Mouse (Mus musculus) forebrain, embryonic 16.5 days (tissue): Measurements from ENCODE around the gene Actrt2. TPM values are rescaled to one million over a fixed set of nuclear protein-coding genes. Genes with fewer than 3 reads are reported as not detected.

Experiments used
- ATAC-seq: fragments of 200-750 bp; cut with Nextera tagmentation; 2 replicates; pipeline ENCODE4 v1.8.0; 2017; ENCODE audit warnings: mild to moderate bottlenecking, moderate library complexity
- H3K27ac ChIP-seq: fragments of 300-500 bp; sonication (generic); 2 replicates; pipeline ENCODE4 v1.5.1; 2014; ENCODE audit warnings: low read length, control low read depth
- H3K27me3 ChIP-seq: fragments of 300-500 bp; sonication (generic); replicated peaks from 2 replicates; pipeline ENCODE4 v1.6.1; 2014; ENCODE audit warnings: low read length; ENCODE audit not compliant: control insufficient read depth, insufficient read depth
- H3K36me3 ChIP-seq: fragments of 300-500 bp; sonication (generic); 2 replicates; pipeline ENCODE4 v1.6.1; 2014; ENCODE audit not compliant: control insufficient read depth, insufficient read depth
- H3K4me1 ChIP-seq: fragments of 300-500 bp; sonication (generic); replicated peaks from 2 replicates; pipeline ENCODE4 v1.6.1; 2014; ENCODE audit warnings: low read length; ENCODE audit not compliant: control insufficient read depth, insufficient read depth
- H3K4me2 ChIP-seq: fragments of 300-500 bp; sonication (generic); 2 replicates; pipeline ENCODE4 v1.6.1; 2014; ENCODE audit warnings: mild to moderate bottlenecking, low read length, control low read depth
- H3K4me3 ChIP-seq: fragments of 300-500 bp; sonication (generic); replicated peaks from 2 replicates; pipeline ENCODE4 v1.5.1; 2014; ENCODE audit warnings: mild to moderate bottlenecking, low read length, control low read depth
- H3K9ac ChIP-seq: fragments of 300-500 bp; sonication (generic); replicated peaks from 2 replicates; pipeline ENCODE4 v1.6.1; 2014; ENCODE audit warnings: low read depth, low read length, control low read depth
- H3K9me3 ChIP-seq: fragments of 300-500 bp; sonication (generic); 2 replicates; pipeline ENCODE4 v1.6.1; 2016; ENCODE audit warnings: low read length; ENCODE audit not compliant: control insufficient read depth
- WGBS: fragments of 180-500 bp; shearing (Covaris S2); extraction: QIAGEN DNeasy Blood & Tissue Kit; methylation state at CpG from one replicate; pipeline ENCODE4 v1.1.7; 2014; 5-methylcytosine and 5-hydroxymethylcytosine counted together
- polyA plus RNA-seq: library from polyadenylated mRNA; unstranded; fragments of >200 nt; fragmentation: Nextera tagmentation; extraction: Ambion mirVana; gene quantifications from 2 replicates; pipeline ENCODE4 v1.2.1, GENCODE M21; 2015

Gene Actrt2
- polyA plus RNA-seq, 1 experiment from 2014 or later, result not detected

- peaks cover 4% of the 10 kb centered on the region; the same call in 1 of the 2 replicates for H3K4me1 ChIP-seq
- no peaks in the 10 kb centered on the region; the same call in 1 of the 2 replicates for H3K27me3 ChIP-seq
- H3K27ac ChIP-seq, result no peak overlapping the region
- H3K4me3 ChIP-seq, result no peak overlapping the region
- H3K36me3 ChIP-seq, result no peaks in the 10 kb centered on the region
- H3K4me2 ChIP-seq, result no peak overlapping the region
- no peak for ATAC-seq
- H3K9me3 ChIP-seq, result no peaks in the 10 kb centered on the region
- no peak overlapping the region for H3K9ac ChIP-seq
- WGBS, result 73% methylated on average over 4 of the region's 4 CpGs
These were observed 6.3 kb upstream of the Actrt2 start for GRCm38 (mm10) chr4:154673986-154674385.

GRCm38 (mm10) chr4:154672027-154672426 is 4.4 kb upstream of the Actrt2 start:
- ATAC-seq, result no peak
- Histone ChIP-seq H3K36me3 (no peaks in the 10 kb centered on the region), H3K27me3 (no peaks in the 10 kb centered on the region; the same call in 1 of the 2 replicates), H3K9me3 (no peaks in the 10 kb centered on the region), H3K4me3 (no peak overlapping the region), H3K4me1 (peaks cover 4% of the 10 kb centered on the region; the same call in 1 of the 2 replicates), H3K9ac (no peak overlapping the region), H3K4me2 (no peak overlapping the region), H3K27ac (no peak overlapping the region)
- 72% methylated on average over 1 of the region's 1 CpGs for WGBS

- H3K9me3 ChIP-seq, result no peaks in the 10 kb centered on the region
- no peaks in the 10 kb centered on the region; the same call in 1 of the 2 replicates for H3K27me3 ChIP-seq
- ATAC-seq, result no peak
- no peak overlapping the region for H3K4me3 ChIP-seq
- no peaks in the 10 kb centered on the region for H3K36me3 ChIP-seq
- H3K4me2 ChIP-seq, result no peak overlapping the region
- 65% methylated on average over 8 of the region's 8 CpGs for WGBS
- peaks cover 4% of the 10 kb centered on the region; the same call in 1 of the 2 replicates for H3K4me1 ChIP-seq
- no peak overlapping the region for H3K27ac ChIP-seq
- no peak overlapping the region for H3K9ac ChIP-seq
These were observed 3.7 kb upstream of the Actrt2 start for GRCm38 (mm10) chr4:154671232-154671912.

GRCm38 (mm10) chr4:154662681-154663215 is 4.9 kb downstream of the Actrt2 start:
- Histone ChIP-seq H3K9me3 (no peaks in the 10 kb centered on the region), H3K36me3 (no peaks in the 10 kb centered on the region), H3K4me2 (no peak overlapping the region), H3K27me3 (no peaks in the 10 kb centered on the region), H3K9ac (no peak overlapping the region), H3K27ac (no peak overlapping the region), H3K4me1 (no peaks in the 10 kb centered on the region), H3K4me3 (no peak overlapping the region)
- 66% methylated on average over 12 of the region's 12 CpGs for WGBS
- ATAC-seq, result no peak

GRCm38 (mm10) chr4:154661256-154661655 is 6.4 kb downstream of the Actrt2 start:
- H3K9me3 ChIP-seq, result no peaks in the 10 kb centered on the region
- H3K4me2 ChIP-seq, result no peak overlapping the region
- H3K27me3 ChIP-seq, result no peaks in the 10 kb centered on the region
- 49% methylated on average over 6 of the region's 6 CpGs for WGBS
- ATAC-seq, result no peak
- H3K4me3 ChIP-seq, result no peak overlapping the region
- no peaks in the 10 kb centered on the region for H3K4me1 ChIP-seq
- H3K36me3 ChIP-seq, result no peaks in the 10 kb centered on the region
- no peak overlapping the region for H3K27ac ChIP-seq
- H3K9ac ChIP-seq, result no peak overlapping the region

- no peak overlapping the region for H3K27ac ChIP-seq
- no peaks in the 10 kb centered on the region for H3K4me1 ChIP-seq
- no peaks in the 10 kb centered on the region for H3K27me3 ChIP-seq
- H3K4me2 ChIP-seq, result no peak overlapping the region
- H3K4me3 ChIP-seq, result no peak overlapping the region
- no peak overlapping the region for H3K9ac ChIP-seq
- no peak for ATAC-seq
- no peaks in the 10 kb centered on the region for H3K9me3 ChIP-seq
- H3K36me3 ChIP-seq, result no peaks in the 10 kb centered on the region
These were observed 7.6 kb downstream of the Actrt2 start for GRCm38 (mm10) chr4:154660025-154660424.

GRCm38 (mm10) chr4:154655134-154655910 is 12.3 kb downstream of the Actrt2 start:
- no peak for ATAC-seq
- Histone ChIP-seq H3K9ac (no peak overlapping the region), H3K36me3 (no peaks in the 10 kb centered on the region), H3K9me3 (no peaks in the 10 kb centered on the region), H3K4me1 (no peaks in the 10 kb centered on the region), H3K4me2 (no peak overlapping the region), H3K4me3 (no peak overlapping the region), H3K27ac (no peak overlapping the region), H3K27me3 (no peaks in the 10 kb centered on the region)
- 60% methylated on average over 15 of the region's 15 CpGs for WGBS

- no peaks in the 10 kb centered on the region; the same call in 1 of the 2 replicates for H3K9me3 ChIP-seq
- H3K4me3 ChIP-seq, result no peak overlapping the region
- H3K4me2 ChIP-seq, result no peak overlapping the region
- ATAC-seq, result no peak
- no peaks in the 10 kb centered on the region for H3K4me1 ChIP-seq
- H3K27ac ChIP-seq, result no peak overlapping the region
- no peaks in the 10 kb centered on the region for H3K36me3 ChIP-seq
- H3K27me3 ChIP-seq, result no peaks in the 10 kb centered on the region
- no peak overlapping the region for H3K9ac ChIP-seq
- WGBS, result 15% methylated on average over 5 of the region's 5 CpGs
These were observed 15.2 kb downstream of the Actrt2 start for GRCm38 (mm10) chr4:154652494-154652893.

- WGBS, result 74% methylated on average over 19 of the region's 19 CpGs
- H3K9ac ChIP-seq, result no peak overlapping the region
- peaks cover 4% of the 10 kb centered on the region for H3K9me3 ChIP-seq
- no peaks in the 10 kb centered on the region for H3K36me3 ChIP-seq
- ATAC-seq, result no peak
- no peak overlapping the region for H3K27ac ChIP-seq
- no peaks in the 10 kb centered on the region for H3K27me3 ChIP-seq
- H3K4me1 ChIP-seq, result no peaks in the 10 kb centered on the region
- no peak overlapping the region for H3K4me2 ChIP-seq
- no peak overlapping the region for H3K4me3 ChIP-seq
These were observed 18.5 kb downstream of the Actrt2 start for GRCm38 (mm10) chr4:154649083-154649747.
